Mouse (Mus musculus) embryo, embryonic 9.5 days (tissue): ENCODE data around the gene Sumo3.
A peak's percentile ranks its signal among the peaks of the same experiment; 100 is the strongest.

Experiments
- DNase-seq: peaks from one replicate; pipeline ENCODE4 v3.0.0-alpha.2; 2017; ENCODE audit errors: extremely low spot score

The Sumo3 gene

GRCm38 (mm10) chr10:77605908-77606826 lies at the start of gene Sumo3, which contains the start of gene Gm49325:
TSS of gene Sumo3 (plus strand) at chr10:77606097.
TSS of gene Gm49325 (plus strand) at chr10:77606197.
- peak; percentile 97 for DNase-seq

DNA sequence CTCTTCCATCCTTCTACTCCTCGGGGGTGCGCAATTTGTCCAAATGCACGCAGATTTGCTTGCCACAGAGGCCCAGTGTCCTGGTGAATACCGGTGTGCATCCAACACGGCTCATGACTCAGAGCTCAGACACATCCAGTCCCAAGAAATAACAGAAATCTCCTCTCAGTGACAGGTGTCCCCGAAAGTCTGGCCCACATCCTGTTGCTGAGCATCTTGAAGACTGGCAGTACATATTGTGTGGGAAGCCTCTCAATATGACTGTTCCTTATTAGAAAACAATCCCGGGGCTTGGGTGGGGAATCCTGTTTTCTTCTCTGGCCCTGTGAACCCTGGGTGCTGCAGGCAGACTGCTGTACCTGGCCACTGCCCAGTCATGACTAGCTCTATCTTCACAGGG lies 49.3 kb upstream of the Sumo3 start:
- no peak for DNase-seq

- DNase-seq: no peak
Observed at GRCm38 (mm10) chr10:77557641-77558040, 48.3 kb upstream of the Sumo3 start.

DNA sequence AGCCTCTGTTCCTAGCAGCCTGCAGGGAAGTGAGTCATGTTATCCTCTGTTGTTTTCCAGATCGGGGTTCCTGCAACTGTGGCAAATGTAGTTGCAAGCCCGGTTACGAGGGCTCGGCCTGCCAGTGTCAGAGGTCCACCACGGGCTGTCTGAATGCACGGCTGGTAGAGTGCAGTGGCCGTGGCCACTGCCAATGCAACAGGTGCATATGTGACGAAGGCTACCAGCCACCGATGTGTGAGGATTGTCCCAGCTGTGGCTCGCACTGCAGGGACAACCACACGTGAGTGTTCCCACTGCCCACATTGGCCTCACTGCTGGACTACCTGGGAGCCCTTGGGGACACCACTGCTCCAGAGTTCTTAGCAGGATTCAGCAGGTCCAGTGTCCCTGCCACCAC lies 45.8 kb upstream of the Sumo3 start:
- DNase-seq: no peak

DNA sequence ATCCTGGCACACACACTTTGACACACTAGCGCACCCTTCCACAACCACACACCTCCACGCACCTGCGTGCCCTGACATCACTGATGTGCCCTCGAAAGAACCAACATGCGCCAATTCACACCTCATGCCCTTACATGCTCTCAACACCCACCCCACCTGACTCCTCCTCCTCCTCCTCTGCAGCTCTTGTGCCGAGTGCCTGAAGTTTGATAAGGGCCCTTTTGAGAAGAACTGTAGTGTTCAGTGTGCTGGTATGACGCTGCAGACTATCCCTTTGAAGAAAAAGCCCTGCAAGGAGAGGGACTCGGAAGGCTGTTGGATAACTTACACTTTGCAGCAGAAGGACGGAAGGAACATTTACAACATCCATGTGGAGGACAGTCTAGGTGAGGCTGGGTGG lies 45.1 kb upstream of the Sumo3 start:
- no peak for DNase-seq

DNA sequence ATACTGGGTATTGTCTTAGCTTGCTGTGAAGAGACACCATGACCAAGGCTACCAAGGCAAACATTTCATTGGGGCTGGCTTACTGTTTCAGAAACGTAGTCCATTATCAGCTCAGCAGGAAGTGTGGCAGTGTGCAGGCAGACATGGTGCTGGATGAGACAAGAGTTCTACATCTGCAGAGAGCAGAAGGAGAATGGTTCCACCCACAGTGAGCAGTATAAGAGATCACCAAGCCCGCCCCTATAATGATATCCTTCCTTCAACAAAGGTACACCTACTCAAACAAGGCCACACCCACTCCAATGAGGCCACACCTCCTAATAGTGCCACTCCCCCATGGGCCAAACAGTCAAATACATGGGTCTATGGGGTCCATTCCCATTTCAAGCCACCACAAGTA lies 44.4 kb upstream of the Sumo3 start:
- DNase-seq: no peak

- DNase-seq: no peak
Observed at GRCm38 (mm10) chr10:77565005-77565404, 40.9 kb upstream of the Sumo3 start.

DNA sequence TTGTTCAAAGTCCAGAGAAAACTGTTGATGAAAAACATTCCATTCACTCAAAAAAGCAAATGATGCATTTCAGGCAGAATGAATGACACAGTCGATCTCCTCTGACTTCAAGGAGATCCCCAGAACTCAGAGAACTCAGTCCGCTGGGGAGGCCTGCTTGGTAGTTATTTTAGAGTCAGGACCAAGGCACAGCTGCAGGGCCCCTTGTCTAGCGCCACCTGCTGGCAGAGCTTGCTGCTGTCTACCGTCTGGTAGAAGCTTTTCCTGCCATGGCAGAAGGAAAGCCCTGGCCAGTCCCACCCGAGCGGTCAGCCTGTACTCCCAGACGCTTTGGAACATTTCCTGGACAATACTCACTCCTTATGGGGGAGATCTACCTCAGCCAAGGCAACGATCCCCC lies 39.2 kb upstream of the Sumo3 start:
- DNase-seq: peak; percentile 63

DNA sequence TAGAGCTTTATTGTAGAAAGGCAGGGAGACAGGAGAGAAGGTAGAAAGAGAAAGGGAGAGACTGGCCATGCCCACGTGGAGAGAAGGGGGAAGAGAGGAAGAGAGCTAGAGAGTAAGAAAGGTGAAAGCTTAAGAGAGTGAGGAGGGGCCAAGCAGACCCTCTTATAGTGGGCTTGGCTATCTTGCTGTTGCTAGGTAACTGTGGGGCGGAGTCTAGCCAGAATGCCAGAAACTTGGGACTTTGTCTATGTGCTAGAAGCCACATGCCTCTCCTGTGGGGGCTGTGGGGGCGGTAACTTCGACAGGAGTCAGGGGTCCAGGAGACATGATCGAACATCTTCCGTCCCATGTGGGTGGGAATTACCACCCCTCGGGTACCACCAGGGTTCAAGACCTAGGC lies 36.4 kb upstream of the Sumo3 start:
- no peak for DNase-seq

DNA sequence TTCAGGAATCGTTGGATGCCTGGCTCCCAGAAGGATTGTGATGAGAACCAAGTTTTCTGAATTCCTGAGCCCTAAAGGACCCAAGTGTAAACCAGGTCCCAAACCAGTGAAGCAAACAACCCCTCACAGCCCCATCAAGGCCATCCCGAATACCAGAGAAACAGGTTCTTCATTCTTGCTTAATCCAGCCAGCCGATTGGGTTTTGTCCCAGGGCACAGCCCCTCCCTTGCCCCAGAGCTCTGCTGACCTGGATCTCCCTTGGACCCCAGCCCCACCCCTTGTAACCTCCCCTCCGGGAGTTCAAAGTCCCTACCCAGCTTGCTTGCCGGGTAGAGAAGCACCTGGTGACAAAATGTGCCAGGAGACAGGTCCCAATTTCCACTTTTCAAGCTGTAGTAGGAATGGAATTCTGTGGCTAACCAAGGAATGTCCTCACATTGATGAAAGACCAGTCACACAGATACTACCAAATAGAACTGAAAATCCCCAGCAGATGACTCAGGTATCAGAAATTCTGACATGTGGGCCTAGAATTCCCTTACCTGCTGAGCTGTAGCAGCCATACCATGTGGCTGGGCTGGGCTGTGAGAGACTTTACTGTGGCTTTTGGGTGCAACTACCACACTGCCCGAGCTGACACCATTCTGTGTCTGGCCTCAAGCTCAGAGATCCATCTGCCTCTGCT lies 35.8 kb upstream of the Sumo3 start:
- DNase-seq: no peak

GRCm38 (mm10) chr10:77572225-77572624 lies 33.7 kb upstream of the Sumo3 start:
- DNase-seq: no peak

DNA sequence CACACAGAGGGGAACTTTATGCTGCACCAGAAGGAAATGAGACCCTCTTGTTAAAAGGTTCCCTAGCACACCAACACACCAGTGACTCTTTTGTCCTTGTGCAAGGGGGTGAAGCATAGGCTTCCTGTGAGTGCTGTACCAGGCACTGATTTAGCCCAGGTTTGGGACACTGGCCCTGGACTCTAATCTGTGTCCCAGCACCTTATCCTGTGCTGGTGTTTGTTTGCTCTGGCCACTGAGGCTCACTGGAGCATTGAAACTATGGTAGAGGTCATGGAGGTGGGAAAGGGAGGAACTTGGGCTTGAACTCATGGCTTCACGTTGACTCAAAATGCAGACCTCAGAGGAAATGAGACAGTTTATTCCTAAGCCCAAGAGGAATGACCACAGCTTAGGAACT lies 32.7 kb upstream of the Sumo3 start:
- DNase-seq: no peak

DNA sequence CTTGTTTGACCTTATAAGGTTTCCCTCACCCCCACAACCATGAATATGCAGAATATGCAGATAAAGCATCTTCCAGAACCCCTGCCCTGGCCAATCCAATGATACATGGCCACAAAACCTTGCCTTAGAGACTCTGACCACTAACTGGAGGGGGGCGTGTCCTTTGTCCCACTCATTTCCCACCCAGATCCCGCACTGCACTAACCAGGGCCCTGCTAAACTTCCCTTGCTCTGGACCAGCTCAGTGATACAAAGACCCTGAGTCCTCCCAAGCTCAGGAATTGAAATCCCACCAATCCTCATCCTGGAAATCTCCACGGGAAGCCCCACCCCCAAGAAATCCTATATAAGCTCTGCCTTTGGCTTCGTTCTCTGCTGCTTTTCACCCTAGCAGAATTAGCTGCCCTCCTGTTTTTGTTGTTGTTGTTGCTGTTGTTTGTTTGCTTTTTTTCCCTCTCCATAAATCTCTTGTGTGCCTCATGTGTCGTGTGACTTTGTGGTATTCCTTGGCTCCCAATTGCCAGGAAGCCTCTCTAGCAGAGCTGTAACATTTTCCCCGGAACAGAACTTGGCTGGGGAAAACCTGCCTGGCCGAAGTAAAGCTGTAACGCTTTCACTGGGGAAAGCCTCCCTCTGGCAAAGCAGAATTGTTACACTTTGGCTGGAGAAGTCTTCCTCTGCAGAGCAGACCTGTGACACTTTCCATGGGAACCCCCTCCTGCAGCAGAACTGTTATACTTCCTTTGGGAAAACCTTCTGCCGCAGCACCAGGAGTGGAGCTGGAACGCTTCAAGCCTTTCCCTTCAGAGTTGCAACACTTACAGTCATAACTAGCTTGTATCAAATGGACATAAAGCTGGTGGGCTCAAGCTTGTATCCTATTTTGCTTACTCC lies 25.6 kb upstream of the Sumo3 start:
- DNase-seq: no peak

DNA sequence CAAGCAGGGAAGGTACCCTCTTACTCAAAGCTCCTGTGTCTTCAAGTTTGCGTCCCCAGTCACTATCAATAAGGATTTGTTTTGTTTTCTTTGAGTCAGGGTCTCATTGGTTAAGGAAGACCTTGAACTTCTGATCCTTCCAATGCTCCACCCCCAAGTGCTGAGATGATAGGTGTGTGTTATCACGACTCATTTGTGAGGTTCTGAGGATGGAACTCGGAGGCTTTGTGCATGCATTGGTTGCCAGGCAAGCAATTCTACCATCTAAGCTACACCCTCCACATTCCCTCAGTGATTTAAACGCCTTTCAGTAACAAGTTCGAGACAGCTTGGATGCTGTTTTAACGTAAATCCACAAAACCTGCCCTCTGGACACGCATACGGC lies 24.9 kb upstream of the Sumo3 start:
- DNase-seq: no peak

DNA sequence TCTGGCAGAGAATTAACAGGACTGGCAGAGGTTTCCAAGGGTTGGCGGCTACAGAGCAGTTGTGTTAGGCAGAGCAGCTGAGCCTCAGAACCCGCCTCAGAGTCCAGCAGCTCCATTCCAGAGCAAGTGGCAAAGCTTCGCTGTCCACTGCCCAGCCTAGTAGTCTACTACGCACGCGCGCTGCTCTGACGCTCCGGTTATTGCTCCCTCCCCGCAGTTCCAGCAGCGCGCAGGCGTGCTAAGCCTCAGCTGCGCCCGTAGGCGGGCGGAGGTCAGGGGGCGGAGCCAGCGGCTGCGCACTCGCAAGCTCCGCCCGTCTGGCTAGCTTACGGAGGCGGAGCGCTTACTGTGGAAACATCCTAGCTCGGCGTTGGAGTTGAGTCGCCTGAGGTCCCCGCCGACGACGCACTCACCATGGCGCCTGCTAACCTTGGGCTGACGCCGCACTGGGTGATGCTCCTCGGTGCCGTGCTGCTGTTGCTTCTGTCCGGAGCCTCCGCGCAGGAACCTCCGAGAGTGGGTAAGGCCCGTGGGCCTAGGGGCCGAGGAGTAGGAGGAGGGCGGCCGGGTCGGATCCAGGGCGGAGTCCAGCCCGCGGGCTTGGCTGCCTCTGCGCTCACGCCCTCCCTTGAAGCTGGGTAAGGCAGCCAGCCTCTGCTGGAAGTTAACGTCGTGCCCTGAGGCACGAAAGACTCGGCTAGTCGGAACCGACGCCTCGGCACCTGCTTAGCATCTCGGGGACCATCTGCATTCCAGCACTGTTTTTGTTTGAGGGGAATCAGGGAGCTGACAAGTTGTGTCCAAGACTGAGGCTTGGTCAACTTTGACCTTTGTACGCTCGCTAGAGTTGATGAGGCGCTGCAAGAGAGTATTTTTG lies 24.3 kb upstream of the Sumo3 start, which contains the start of gene Pttg1ip:
TSS of gene Pttg1ip (plus strand) at position 313 of the 877 bp plus-strand sequence.
- DNase-seq: peak; percentile 93

DNA sequence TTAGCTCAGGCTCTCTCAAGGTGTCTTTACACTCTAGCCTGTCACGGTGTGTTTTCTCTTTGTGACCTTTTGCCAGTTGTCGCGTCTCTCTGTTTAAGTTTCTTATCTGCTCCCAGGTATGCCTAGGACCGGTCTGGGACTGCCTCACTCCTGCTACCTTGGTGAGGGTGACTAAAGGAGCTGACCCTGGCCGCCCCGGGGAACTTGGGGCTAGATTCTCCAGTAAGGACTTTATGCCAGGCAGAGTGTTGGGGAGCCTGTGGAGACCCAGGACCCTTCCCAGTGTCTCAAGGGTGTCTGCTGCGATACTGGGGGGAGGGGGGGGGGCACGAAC lies 23.6 kb upstream of the Sumo3 start:
- DNase-seq: no peak

GRCm38 (mm10) chr10:77583795-77584422 lies 22.0 kb upstream of the Sumo3 start:
- no peak for DNase-seq

DNA sequence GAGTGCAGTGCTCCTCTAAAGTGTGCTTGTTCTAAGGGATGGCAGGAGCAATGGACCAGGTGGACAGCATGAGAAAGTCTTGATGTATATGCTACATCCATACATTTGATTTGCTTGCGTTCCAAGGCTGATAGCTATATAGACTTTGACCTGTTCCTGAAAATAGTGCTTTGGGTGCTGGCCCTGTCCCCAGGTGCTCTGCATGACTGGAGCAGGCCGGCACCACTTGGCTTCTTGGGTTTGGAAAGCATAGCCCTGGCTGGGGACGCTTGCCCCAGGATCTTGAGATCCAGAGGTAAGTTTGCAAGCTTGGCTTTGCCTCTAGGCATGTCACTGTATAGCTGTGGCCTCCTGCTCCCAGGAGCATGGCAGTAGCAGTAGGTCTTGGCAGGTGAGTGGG lies 19.3 kb upstream of the Sumo3 start:
- no peak for DNase-seq

DNA sequence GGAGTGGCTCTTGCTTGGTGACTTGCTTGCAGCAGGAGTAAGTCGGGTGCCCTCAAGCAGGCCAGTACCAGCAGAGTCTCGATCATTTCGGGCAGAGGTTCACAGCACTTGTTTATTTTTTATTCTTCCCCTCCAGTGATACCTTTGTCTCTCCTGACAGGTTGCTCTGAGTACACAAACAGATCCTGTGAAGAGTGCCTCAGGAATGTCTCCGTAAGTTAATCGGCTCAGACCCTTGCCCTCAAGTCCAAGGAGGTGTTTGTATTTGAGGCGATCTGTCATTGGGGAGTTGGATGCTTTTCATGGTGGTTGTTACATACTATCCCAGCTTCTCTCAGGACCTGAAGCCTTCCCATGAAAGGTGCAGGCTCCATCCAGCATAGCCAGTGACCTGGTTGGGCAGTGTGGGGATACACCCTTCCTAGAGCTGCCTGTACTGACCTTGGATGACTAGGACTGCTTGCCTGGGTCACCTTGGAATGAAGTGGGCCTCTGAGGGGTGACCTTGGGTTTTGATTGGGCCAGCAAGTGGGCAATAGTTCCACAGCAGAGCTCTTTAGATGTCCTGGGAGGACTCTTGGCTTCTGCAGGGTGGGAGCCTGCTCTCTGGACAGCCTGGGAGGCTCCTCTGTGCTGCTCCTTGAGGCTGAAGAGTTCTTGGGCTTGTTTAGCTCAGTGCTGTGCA lies 18.7 kb upstream of the Sumo3 start:
- DNase-seq: no peak

GRCm38 (mm10) chr10:77588036-77588435 lies 17.9 kb upstream of the Sumo3 start:
- DNase-seq: no peak
